Mouse (Mus musculus) testis, adult 2 months (tissue): ENCODE results near the gene Rnf214.

ENCODE experiments used
- CTCF ChIP-seq: fragments of 200-500 bp; IDR thresholded peaks from 2 replicates; pipeline ENCODE4 v1.5.1; 2012; ENCODE audit warnings: low read depth, mild to moderate bottlenecking, inconsistent platforms, low read length, moderate library complexity; ENCODE audit not compliant: control insufficient read depth, insufficient read depth, insufficient replicate concordance
- POLR2A ChIP-seq: fragments of 200-500 bp; IDR thresholded peaks from 2 replicates; pipeline ENCODE4 v1.6.1; 2012; ENCODE audit warnings: low read depth, mild to moderate bottlenecking, inconsistent platforms, low read length, moderate library complexity; ENCODE audit not compliant: control insufficient read depth

- TF ChIP-seq CTCF (no peak), POLR2A (no peak)
Measured at GRCm38 (mm10) chr9:45941329-45941888, 34.7 kb upstream of the Rnf214 start.
